ENCODE assay signal across 25 mouse cellular contexts in the genomic region with DNA sequence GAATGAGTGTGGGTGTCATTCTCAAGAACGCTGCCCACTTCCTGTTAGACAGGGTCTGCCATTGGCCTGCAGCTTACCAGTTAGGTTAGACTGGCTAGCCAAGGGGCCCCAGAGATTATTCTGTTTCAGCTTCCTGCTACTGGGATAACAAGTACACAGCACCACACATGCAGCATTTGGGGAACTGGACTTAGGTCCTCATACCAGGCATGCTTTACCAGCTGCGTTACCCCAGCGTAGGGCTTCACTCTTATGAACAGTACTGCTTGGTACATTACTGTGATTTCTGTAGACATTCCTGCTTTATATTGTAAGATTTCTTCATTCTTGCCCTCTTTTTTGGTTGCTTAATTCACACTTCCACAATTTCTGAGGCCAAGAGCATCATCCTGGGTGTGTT. TPM values are rescaled to one million over a fixed set of nuclear protein-coding genes. Genes with fewer than 3 reads are reported as not detected.
DNase-seq lines count a peak whose midpoint lies in the region; ATAC-seq and TF ChIP-seq lines count a peak whose summit lies in the region.
"Had no signal": no experiment of that assay in that cellular context is flagged by ENCODE, and none has a peak within 500 bp of the region (broad histone marks: within the 10 kb centered on the region; RNA-seq: fewer than 3 reads in every experiment).

No protein-coding gene starts in this region.

- H3K4me1 ChIP-seq in bone marrow macrophage, adult 2 months (ENCODE audit: control insufficient read depth, insufficient read depth, low read length) = peaks cover 13% of the 10 kb centered on the region
- H3K4me1 ChIP-seq: forebrain, embryonic 12.5 days had no signal

- peak; percentile 58 for ATAC-seq in common myeloid progenitor, adult 5-6 weeks (replicated peaks; ENCODE audit: low read depth, poor library complexity, severe bottlenecking)
- ATAC-seq in megakaryocyte, adult 5-6 weeks (ENCODE audit: poor library complexity, severe bottlenecking) = peak; percentile 92
- ATAC-seq in monocyte, adult 5-6 weeks (replicated peaks; ENCODE audit: insufficient number of reproducible peaks, low FRiP score, low TSS enrichment, poor library complexity, severe bottlenecking) = peak; percentile 63
- ATAC-seq: forebrain, embryonic 14.5 days; forebrain, embryonic 16.5 days had no signal

- H3K27ac ChIP-seq in bone marrow macrophage, adult 2 months (ENCODE audit: insufficient read depth, low read depth, low read length) = peak overlapping the region; percentile 47
- H3K27ac ChIP-seq: embryonic facial prominence, embryonic 13.5 days; embryonic facial prominence, embryonic 15.5 days; forebrain, embryonic 10.5 days; forebrain, embryonic 12.5 days had no signal

- no peak for TF ChIP-seq POLR2A in bone marrow macrophage, adult 2 months (IDR thresholded peaks at IDR 0.05; ENCODE audit: borderline replicate concordance, low read depth, low read length)

- TF ChIP-seq CTCF in bone marrow macrophage, adult 2 months (IDR thresholded peaks at IDR 0.05; ENCODE audit: low read depth, low read length) = no peak

- DNase-seq in right cerebral cortex, postnatal 36 days (ENCODE audit: low spot score in 2 of 2) = no peak
- no peak for DNase-seq in spleen, adult 12 weeks (ENCODE audit: low spot score)
- no peak for DNase-seq in gastrocnemius, postnatal 10 days
- DNase-seq: adrenal gland, adult 2 months; adrenal gland, postnatal 10 days; adrenal gland, postnatal 25 days; cerebellum, adult 11-12 months; cerebellum, adult 2 months; cerebellum, adult 9-10 months; cerebellum, postnatal 10 days; cerebellum, postnatal 25 days; embryo, embryonic 11 days had no signal

- no peak overlapping the region for H3K4me3 ChIP-seq in bone marrow macrophage, adult 2 months (ENCODE audit: insufficient read depth, low read length)
- H3K4me3 ChIP-seq: embryonic facial prominence, embryonic 13.5 days; embryonic facial prominence, embryonic 15.5 days; erythroblast, embryonic 14.5 days; forebrain, embryonic 10.5 days; forebrain, embryonic 12.5 days had no signal

RNA-seq across cellular contexts. Expression of gene Gm5447, which starts 43.5 kb away (rescaled TPM):
- polyA plus RNA-seq in bone marrow macrophage, adult 2 months (2012; ENCODE audit: insufficient read depth, insufficient read length, missing spikeins) = not detected in 2 replicates
- not detected in 2 replicates for total RNA-seq in common myeloid progenitor, adult 5-6 weeks (2017)
- total RNA-seq in megakaryocyte, adult 5-6 weeks (2015) = 0.07 TPM in 1 of 2 replicates, not detected in the other
- 0.59 TPM in 1 of 2 replicates, not detected in the other for total RNA-seq in megakaryocyte, adult 5-6 weeks (2017)
- total RNA-seq in monocyte, adult 5-6 weeks (2017) = 1.2 TPM in 1 of 3 replicates, not detected in the others
- not detected for total RNA-seq in gastrocnemius, postnatal 10 days (2021)
- total RNA-seq: adrenal gland, adult 2 months; adrenal gland, postnatal 25 days; ES-E14; MEL had no signal
- polyA plus RNA-seq: adrenal gland, adult 2 months; cerebellum, adult 2 months; erythroblast, embryonic 14.5 days; forebrain, embryonic 14.5 days had no signal

RNA-seq across cellular contexts. Expression of gene Exoc2, which starts 43.7 kb away (rescaled TPM):
- polyA plus RNA-seq in bone marrow macrophage, adult 2 months (2012; ENCODE audit: insufficient read depth, insufficient read length, missing spikeins) = 27.2 and 29.5 TPM in 2 replicates
- 50.5 and 56.9 TPM in 2 replicates for total RNA-seq in common myeloid progenitor, adult 5-6 weeks (2017)
- total RNA-seq in megakaryocyte, adult 5-6 weeks (2015) = 51.4 and 59.8 TPM in 2 replicates
- total RNA-seq in megakaryocyte, adult 5-6 weeks (2017) = 51.5 and 53.6 TPM in 2 replicates
- 48.1 to 83.7 TPM (median 55.4 TPM) in 3 replicates for total RNA-seq in monocyte, adult 5-6 weeks (2017)
- 10 to 100 TPM; 13.9 to 15.9 TPM for total RNA-seq in gastrocnemius, postnatal 10 days (2021)
